Mouse (Mus musculus) heart, embryonic 16.5 days (tissue): Measurements from ENCODE around the gene Zswim1. TPM values are rescaled to one million over a fixed set of nuclear protein-coding genes. Genes with fewer than 3 reads are reported as not detected.
"Not testable (repeated sequence)": the region's sequence is repeated elsewhere in the genome, so short reads cannot be mapped to it uniquely, and the experiment has no call there.

Experiments used
- ATAC-seq: fragments of 200-750 bp; cut with Nextera tagmentation; replicated peaks from 2 replicates; pipeline ENCODE4 v1.8.0; 2017; ENCODE audit warnings: moderate number of reproducible peaks; ENCODE audit not compliant: insufficient read depth, low FRiP score; ENCODE audit errors: extremely low read depth
- H3K27ac ChIP-seq: fragments of 300-500 bp; sonication (generic); 2 replicates; pipeline ENCODE4 v1.5.1; 2014; ENCODE audit warnings: mild to moderate bottlenecking, low read length, control low read depth, moderate library complexity
- H3K27me3 ChIP-seq: fragments of 300-500 bp; sonication (generic); 2 replicates; pipeline ENCODE4 v1.6.1; 2014; ENCODE audit warnings: low read length, mixed read lengths; ENCODE audit not compliant: control insufficient read depth, insufficient read depth
- H3K36me3 ChIP-seq: fragments of 300-500 bp; sonication (generic); 2 replicates; pipeline ENCODE4 v1.6.1; 2014; ENCODE audit not compliant: control insufficient read depth, insufficient read depth
- H3K4me1 ChIP-seq: fragments of 300-500 bp; sonication (generic); 2 replicates; pipeline ENCODE4 v1.6.1; 2014; ENCODE audit warnings: low read length, mixed read lengths; ENCODE audit not compliant: control insufficient read depth, insufficient read depth
- H3K4me2 ChIP-seq: fragments of 300-500 bp; sonication (generic); 2 replicates; pipeline ENCODE4 v1.6.1; 2014; ENCODE audit warnings: low read depth, mild to moderate bottlenecking, control low read depth, low read length
- H3K4me3 ChIP-seq: fragments of 300-500 bp; sonication (generic); 2 replicates; pipeline ENCODE4 v1.5.1; 2014; ENCODE audit warnings: mild to moderate bottlenecking, control low read depth, low read length
- H3K9ac ChIP-seq: fragments of 300-500 bp; sonication (generic); 2 replicates; pipeline ENCODE4 v1.6.1; 2014; ENCODE audit warnings: low read length, control low read depth
- H3K9me3 ChIP-seq: fragments of 300-500 bp; sonication (generic); replicated peaks from 2 replicates; pipeline ENCODE4 v1.6.1; 2016; ENCODE audit warnings: low read length; ENCODE audit not compliant: control insufficient read depth
- WGBS: fragments of 180-500 bp; shearing (Covaris S2); extraction: QIAGEN DNeasy Blood & Tissue Kit; methylation state at CpG from one replicate; pipeline ENCODE4 v1.1.7; 2014; 5-methylcytosine and 5-hydroxymethylcytosine counted together
- polyA plus RNA-seq: library from polyadenylated mRNA; unstranded; fragments of >200 nt; fragmentation: Nextera tagmentation; extraction: Ambion mirVana; gene quantifications from 2 replicates; pipeline ENCODE4 v1.2.1, GENCODE M21; 2015

The Zswim1 gene
- polyA plus RNA-seq, 1 experiment from 2014 or later = 12.1 TPM

- no peak overlapping the region for H3K4me3 ChIP-seq
- no peaks in the 10 kb centered on the region for H3K9me3 ChIP-seq
- no peaks in the 10 kb centered on the region for H3K27me3 ChIP-seq
- peak overlapping the region; percentile 3; the same call in 1 of the 2 replicates for H3K9ac ChIP-seq
- WGBS = 59% methylated on average over 4 of the region's 4 CpGs
- ATAC-seq = no peak
- H3K4me1 ChIP-seq = peaks cover 32% of the 10 kb centered on the region
- H3K4me2 ChIP-seq = no peak overlapping the region
- H3K27ac ChIP-seq = no peak overlapping the region
- peaks cover 15% of the 10 kb centered on the region for H3K36me3 ChIP-seq
Measured at GRCm38 (mm10) chr2:164788411-164788810, 34.1 kb upstream of the Zswim1 start.

GRCm38 (mm10) chr2:164790451-164790850 is 32.0 kb upstream of the Zswim1 start:
- no peak for ATAC-seq
- Histone ChIP-seq H3K27me3 (no peaks in the 10 kb centered on the region), H3K4me1 (peaks cover 32% of the 10 kb centered on the region), H3K4me2 (no peak overlapping the region), H3K9me3 (no peaks in the 10 kb centered on the region), H3K4me3 (no peak overlapping the region), H3K27ac (no peak overlapping the region), H3K9ac (no peak overlapping the region), H3K36me3 (peaks cover 16% of the 10 kb centered on the region)
- WGBS = 67% methylated on average over 4 of the region's 4 CpGs

GRCm38 (mm10) chr2:164791841-164792261 is 30.6 kb upstream of the Zswim1 start:
- Histone ChIP-seq H3K4me2 (no peak overlapping the region), H3K4me1 (peaks cover 28% of the 10 kb centered on the region), H3K27ac (no peak overlapping the region), H3K9me3 (no peaks in the 10 kb centered on the region), H3K36me3 (peaks cover 17% of the 10 kb centered on the region), H3K9ac (no peak overlapping the region), H3K4me3 (no peak overlapping the region), H3K27me3 (no peaks in the 10 kb centered on the region)
- no peak for ATAC-seq
- 87% methylated on average over 18 of the region's 18 CpGs for WGBS

- 86% methylated on average over 12 of the region's 12 CpGs for WGBS
- no peak for ATAC-seq
Measured at GRCm38 (mm10) chr2:164792400-164793190, 29.9 kb upstream of the Zswim1 start.

GRCm38 (mm10) chr2:164793236-164793635 is 29.2 kb upstream of the Zswim1 start:
- no peaks in the 10 kb centered on the region for H3K9me3 ChIP-seq
- peaks cover 20% of the 10 kb centered on the region for H3K36me3 ChIP-seq
- no peak overlapping the region for H3K4me3 ChIP-seq
- no peak overlapping the region for H3K4me2 ChIP-seq
- H3K27ac ChIP-seq = peak overlapping the region; percentile 80
- peak; percentile 50 for ATAC-seq
- peak overlapping the region; percentile 38; the same call in 1 of the 2 replicates for H3K9ac ChIP-seq
- H3K4me1 ChIP-seq = peaks cover 17% of the 10 kb centered on the region
- 42% methylated on average over 3 of the region's 3 CpGs for WGBS
- H3K27me3 ChIP-seq = no peaks in the 10 kb centered on the region

More at GRCm38 (mm10) chr2:164792400-164793190, 29.9 kb upstream of the Zswim1 start:
- Histone ChIP-seq H3K4me2 (no peak overlapping the region), H3K4me3 (no peak overlapping the region), H3K27ac (peak overlapping the region; percentile 80), H3K36me3 (peaks cover 20% of the 10 kb centered on the region), H3K9ac (peak overlapping the region; percentile 7; the same call in 1 of the 2 replicates), H3K9me3 (no peaks in the 10 kb centered on the region), H3K4me1 (peaks cover 22% of the 10 kb centered on the region), H3K27me3 (no peaks in the 10 kb centered on the region)

- H3K27ac ChIP-seq = peak overlapping the region; percentile 80
- no peaks in the 10 kb centered on the region for H3K27me3 ChIP-seq
- H3K4me3 ChIP-seq = no peak overlapping the region
- WGBS = 78% methylated on average over 2 of the region's 2 CpGs
- no peak for ATAC-seq
- peaks cover 12% of the 10 kb centered on the region for H3K4me1 ChIP-seq
- no peak overlapping the region for H3K4me2 ChIP-seq
- H3K36me3 ChIP-seq = peaks cover 18% of the 10 kb centered on the region
- H3K9ac ChIP-seq = peak overlapping the region; percentile 38; the same call in 1 of the 2 replicates
- H3K9me3 ChIP-seq = no peaks in the 10 kb centered on the region
Measured at GRCm38 (mm10) chr2:164793772-164794171, 28.7 kb upstream of the Zswim1 start.

GRCm38 (mm10) chr2:164794293-164794692 is 28.2 kb upstream of the Zswim1 start:
- Histone ChIP-seq H3K4me2 (no peak overlapping the region), H3K36me3 (peaks cover 22% of the 10 kb centered on the region), H3K27ac (peak overlapping the region; percentile 80), H3K4me1 (peaks cover 11% of the 10 kb centered on the region), H3K9ac (no peak overlapping the region), H3K4me3 (no peak overlapping the region), H3K9me3 (no peaks in the 10 kb centered on the region), H3K27me3 (no peaks in the 10 kb centered on the region)
- WGBS = 24% methylated on average over 5 of the region's 5 CpGs
- peak; percentile 64 for ATAC-seq

- H3K36me3 ChIP-seq = peaks cover 25% of the 10 kb centered on the region
- no peaks in the 10 kb centered on the region for H3K9me3 ChIP-seq
- no peak overlapping the region for H3K4me3 ChIP-seq
- no peak for ATAC-seq
- H3K27ac ChIP-seq = no peak overlapping the region
- H3K27me3 ChIP-seq = no peaks in the 10 kb centered on the region
- WGBS = 65% methylated on average over 4 of the region's 4 CpGs
- peaks cover 11% of the 10 kb centered on the region for H3K4me1 ChIP-seq
- H3K9ac ChIP-seq = no peak overlapping the region
- H3K4me2 ChIP-seq = no peak overlapping the region
Measured at GRCm38 (mm10) chr2:164795868-164796267, 26.6 kb upstream of the Zswim1 start.

GRCm38 (mm10) chr2:164798554-164798953 is 23.9 kb upstream of the Zswim1 start:
- not testable (repeated sequence) for ATAC-seq
- peaks cover 11% of the 10 kb centered on the region for H3K36me3 ChIP-seq

More at GRCm38 (mm10) chr2:164798554-164798953, 23.9 kb upstream of the Zswim1 start:
- H3K27ac ChIP-seq, H3K4me2 ChIP-seq, H3K4me3 ChIP-seq, H3K9ac ChIP-seq, H3K4me1 ChIP-seq, H3K27me3 ChIP-seq, H3K9me3 ChIP-seq: not testable (repeated sequence)
- WGBS = 79% methylated on average over 6 of the region's 6 CpGs
